In the genomic region with DNA sequence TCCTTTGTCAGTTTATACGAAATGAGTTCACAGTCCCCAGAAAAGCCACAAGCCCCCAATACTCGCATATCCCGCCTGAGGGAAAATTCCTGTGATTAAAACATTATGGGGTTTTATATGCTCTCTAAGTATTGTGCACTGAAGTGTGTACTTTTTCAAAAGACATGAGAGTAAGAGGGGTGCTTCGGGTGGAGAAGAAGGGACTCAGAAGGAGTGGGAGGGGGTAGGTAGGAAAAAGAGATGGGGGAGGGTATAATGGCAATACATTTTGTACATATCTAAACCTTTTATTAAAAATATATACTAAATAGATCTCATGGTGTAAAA, we compare ENCODE assay signal across 20 mouse cellular contexts.
DNase-seq lines count a peak whose midpoint lies in the region; ATAC-seq and TF ChIP-seq lines count a peak whose summit lies in the region.
"Had no signal": no experiment of that assay in that cellular context is flagged by ENCODE, and none has a peak within 500 bp of the region (broad histone marks: within the 10 kb centered on the region; RNA-seq: fewer than 3 reads in every experiment).

No protein-coding gene starts in this region.

- no peaks in the 10 kb centered on the region for H3K36me3 ChIP-seq in embryonic facial prominence, embryonic 11.5 days (replicated peaks; ENCODE audit: control insufficient read depth, insufficient read depth, low read depth, low read length)
- H3K36me3 ChIP-seq in embryonic facial prominence, embryonic 10.5 days (replicated peaks) = no peaks in the 10 kb centered on the region
- no peaks in the 10 kb centered on the region for H3K36me3 ChIP-seq in kidney, postnatal 0 days (ENCODE audit: insufficient read depth, low read length)
- 0 out of 2 replicates have a peak, but pooled peaks cover 7% of the 10 kb centered on the region for H3K36me3 ChIP-seq in embryonic facial prominence, embryonic 15.5 days
- no peaks in the 10 kb centered on the region for H3K36me3 ChIP-seq in limb, embryonic 15.5 days

- no peak overlapping the region for H3K4me2 ChIP-seq in embryonic facial prominence, embryonic 11.5 days (ENCODE audit: low read depth, low read length)
- H3K4me2 ChIP-seq in kidney, postnatal 0 days (ENCODE audit: low read length) = no peak overlapping the region
- no peak overlapping the region for H3K4me2 ChIP-seq in embryonic facial prominence, embryonic 15.5 days (replicated peaks)
- H3K4me2 ChIP-seq in limb, embryonic 15.5 days = no peak overlapping the region

- TF ChIP-seq CTCF in kidney, postnatal 0 days (IDR thresholded peaks at IDR 0.05; ENCODE audit: low read depth) = no peak

- H3K4me3 ChIP-seq in embryonic facial prominence, embryonic 11.5 days (ENCODE audit: low read depth, low read length) = no peak overlapping the region
- no peak overlapping the region for H3K4me3 ChIP-seq in embryonic facial prominence, embryonic 10.5 days
- no peak overlapping the region for H3K4me3 ChIP-seq in kidney, postnatal 0 days (replicated peaks; ENCODE audit: low read depth, low read length)
- H3K4me3 ChIP-seq in embryonic facial prominence, embryonic 15.5 days (replicated peaks) = no peak overlapping the region
- H3K4me3 ChIP-seq in limb, embryonic 15.5 days = no peak overlapping the region
- H3K4me3 ChIP-seq: heart, adult 2 months had no signal

- no peak overlapping the region for H3K27ac ChIP-seq in embryonic facial prominence, embryonic 11.5 days (replicated peaks; ENCODE audit: low read depth, low read length)
- H3K27ac ChIP-seq in embryonic facial prominence, embryonic 10.5 days (replicated peaks) = no peak overlapping the region; the same call in 1 of the 2 replicates
- H3K27ac ChIP-seq in kidney, postnatal 0 days = peak overlapping the region; percentile 20; the same call in 1 of the 2 replicates
- H3K27ac ChIP-seq in embryonic facial prominence, embryonic 15.5 days (replicated peaks) = peak overlapping the region; percentile 74
- 0 out of 2 replicates have a peak overlapping the region, but pooled peaks have one; percentile 47 for H3K27ac ChIP-seq in limb, embryonic 15.5 days
- H3K27ac ChIP-seq: liver, embryonic 14.5 days had no signal

- no peaks in the 10 kb centered on the region for H3K4me1 ChIP-seq in embryonic facial prominence, embryonic 11.5 days (ENCODE audit: control insufficient read depth, insufficient read depth, low read length)
- peaks cover 11% of the 10 kb centered on the region; the same call in 1 of the 2 replicates for H3K4me1 ChIP-seq in embryonic facial prominence, embryonic 10.5 days
- H3K4me1 ChIP-seq in kidney, postnatal 0 days (replicated peaks; ENCODE audit: insufficient read depth, low read length) = 0 out of 2 replicates have a peak, but pooled peaks cover 6% of the 10 kb centered on the region
- peaks cover 10% of the 10 kb centered on the region for H3K4me1 ChIP-seq in embryonic facial prominence, embryonic 15.5 days
- H3K4me1 ChIP-seq in limb, embryonic 15.5 days = peaks cover 20% of the 10 kb centered on the region

- H3K27me3 ChIP-seq in embryonic facial prominence, embryonic 11.5 days (ENCODE audit: control insufficient read depth, insufficient read depth, low read length) = no peaks in the 10 kb centered on the region
- no peaks in the 10 kb centered on the region for H3K27me3 ChIP-seq in embryonic facial prominence, embryonic 10.5 days (replicated peaks; ENCODE audit: low read depth, poor library complexity, severe bottlenecking)
- H3K27me3 ChIP-seq in kidney, postnatal 0 days (ENCODE audit: insufficient read depth, low read length) = no peaks in the 10 kb centered on the region
- no peaks in the 10 kb centered on the region for H3K27me3 ChIP-seq in embryonic facial prominence, embryonic 15.5 days
- H3K27me3 ChIP-seq in limb, embryonic 15.5 days = no peaks in the 10 kb centered on the region
- H3K27me3 ChIP-seq: Patski had no signal

- no peak overlapping the region for H3K9ac ChIP-seq in embryonic facial prominence, embryonic 11.5 days (replicated peaks; ENCODE audit: low read length)
- H3K9ac ChIP-seq in kidney, postnatal 0 days (ENCODE audit: low read depth, low read length) = no peak overlapping the region
- no peak overlapping the region for H3K9ac ChIP-seq in embryonic facial prominence, embryonic 15.5 days
- H3K9ac ChIP-seq in limb, embryonic 15.5 days = no peak overlapping the region
- H3K9ac ChIP-seq: liver, embryonic 14.5 days had no signal

- 48% methylated on average over 4 of the region's 4 CpGs for WGBS in embryonic facial prominence, embryonic 11.5 days
- WGBS in embryonic facial prominence, embryonic 10.5 days = 59% methylated on average over 4 of the region's 4 CpGs
- 53% methylated on average over 4 of the region's 4 CpGs for whole genome bisulfite sequencing in kidney, postnatal 0 days
- 13% methylated on average over 4 of the region's 4 CpGs for WGBS in embryonic facial prominence, embryonic 15.5 days
- 19% methylated on average over 4 of the region's 4 CpGs for WGBS in limb, embryonic 15.5 days

- no peaks in the 10 kb centered on the region for H3K9me3 ChIP-seq in embryonic facial prominence, embryonic 11.5 days (replicated peaks; ENCODE audit: control insufficient read depth, low read length)
- no peaks in the 10 kb centered on the region for H3K9me3 ChIP-seq in embryonic facial prominence, embryonic 10.5 days
- no peaks in the 10 kb centered on the region for H3K9me3 ChIP-seq in kidney, postnatal 0 days (replicated peaks; ENCODE audit: low read length)
- H3K9me3 ChIP-seq in embryonic facial prominence, embryonic 15.5 days (replicated peaks) = no peaks in the 10 kb centered on the region
- no peaks in the 10 kb centered on the region for H3K9me3 ChIP-seq in limb, embryonic 15.5 days

- peak; percentile 34 for DNase-seq in embryonic facial prominence, embryonic 11.5 days (ENCODE audit: low spot score)
- no peak for DNase-seq in embryonic facial prominence, embryonic 10.5 days (ENCODE audit: low spot score)
- no peak for DNase-seq in kidney, postnatal 0 days (ENCODE audit: low spot score)
- DNase-seq in kidney, adult 11 months = no peak
- no peak for DNase-seq in layer of hippocampus, adult 9-11 months
- DNase-seq: adrenal gland, postnatal 14 days; cerebellum, adult 11 months; cerebellum, postnatal 25 days; gastrocnemius, postnatal 25 days; heart, adult 2 months; lung, postnatal 36 days; right cerebral cortex, postnatal 25 days; thymus, postnatal 36 days had no signal

- ATAC-seq in embryonic facial prominence, embryonic 11.5 days (replicated peaks; ENCODE audit: insufficient number of reproducible peaks, low FRiP score, low TSS enrichment, low read depth) = no peak
- no peak; the same call in 1 of the 2 replicates for ATAC-seq in kidney, postnatal 0 days (replicated peaks; ENCODE audit: low FRiP score, low read depth)
- ATAC-seq in embryonic facial prominence, embryonic 15.5 days (ENCODE audit: insufficient number of reproducible peaks, low FRiP score, low TSS enrichment, low read depth) = no peak
- no peak for ATAC-seq in limb, embryonic 15.5 days (ENCODE audit: insufficient number of reproducible peaks, low FRiP score, low TSS enrichment, low read depth)
- ATAC-seq in activated CD4-positive, CD25-positive, alpha-beta regulatory T cell, adult 4 months = no peak
- ATAC-seq: forebrain, embryonic 16.5 days; midbrain, embryonic 16.5 days; Patski had no signal

Comparison
In these comparisons a context has a peak if more than half of its experiments do, and no peak if none do; other contexts are left out.
1. H3K27ac ChIP-seq: peak in kidney, postnatal 0 days (single experiment), embryonic facial prominence, embryonic 15.5 days (single experiment) and limb, embryonic 15.5 days (single experiment); none in embryonic facial prominence, embryonic 11.5 days (single experiment) and embryonic facial prominence, embryonic 10.5 days (single experiment).